Mouse (Mus musculus): ENCODE results near the gene Ano6. TPM values are rescaled to one million over a fixed set of nuclear protein-coding genes. Genes with fewer than 3 reads are reported as not detected.
A peak's percentile ranks its signal among the peaks of the same experiment; 100 is the strongest.

Ano6 gene
- polyA plus RNA-seq, 1 experiment from 2014 or later: 54.4 TPM

GRCm38 (mm10) chr15:96002958-96003601 is 212.4 kb downstream of the Ano6 start:
- 48% methylated on average over 6 of the region's 6 CpGs for WGBS
- no peak overlapping the region for H3K4me2 ChIP-seq (replicated peaks; ENCODE audit: low read depth, low read length)
- peak; percentile 51; the same call in 1 of the 2 replicates for ATAC-seq (ENCODE audit: low FRiP score, low TSS enrichment)
- no peak overlapping the region for H3K9ac ChIP-seq (replicated peaks; ENCODE audit: low read length)
- H3K9me3 ChIP-seq (ENCODE audit: low read length): no peaks in the 10 kb centered on the region
- H3K36me3 ChIP-seq (ENCODE audit: insufficient read depth, low read length): no peaks in the 10 kb centered on the region
- no peaks in the 10 kb centered on the region for H3K27me3 ChIP-seq (ENCODE audit: insufficient read depth, low read length)
- H3K4me1 ChIP-seq (ENCODE audit: insufficient read depth, low read length): peaks cover 6% of the 10 kb centered on the region; the same call in 1 of the 2 replicates
- H3K4me3 ChIP-seq (ENCODE audit: low read length): no peak overlapping the region
- 0 out of 2 replicates have a peak overlapping the region, but pooled peaks have one; percentile 13 for H3K27ac ChIP-seq (ENCODE audit: low read length)

GRCm38 (mm10) chr15:96011640-96012390 is 221.2 kb downstream of the Ano6 start:
- WGBS: 84% methylated on average over 16 of the region's 16 CpGs
- no peak for ATAC-seq (ENCODE audit: low FRiP score, low TSS enrichment)
- no peak overlapping the region for H3K27ac ChIP-seq (ENCODE audit: low read length)

GRCm38 (mm10) chr15:96012391-96012775 is 221.7 kb downstream of the Ano6 start:
- peaks cover 11% of the 10 kb centered on the region for H3K9me3 ChIP-seq (ENCODE audit: low read length)
- H3K36me3 ChIP-seq (ENCODE audit: insufficient read depth, low read length): 0 out of 2 replicates have a peak, but pooled peaks cover 2% of the 10 kb centered on the region
- no peaks in the 10 kb centered on the region for H3K27me3 ChIP-seq (ENCODE audit: insufficient read depth, low read length)
- H3K4me1 ChIP-seq (ENCODE audit: insufficient read depth, low read length): no peaks in the 10 kb centered on the region
- H3K9ac ChIP-seq (replicated peaks; ENCODE audit: low read length): no peak overlapping the region
- H3K4me3 ChIP-seq (ENCODE audit: low read length): no peak overlapping the region
- ATAC-seq (ENCODE audit: low FRiP score, low TSS enrichment): peak; percentile 82
- WGBS: 34% methylated on average over 8 of the region's 8 CpGs
- 0 out of 2 replicates have a peak overlapping the region, but pooled peaks have one; percentile 50 for H3K27ac ChIP-seq (ENCODE audit: low read length)
- H3K4me2 ChIP-seq (replicated peaks; ENCODE audit: low read depth, low read length): no peak overlapping the region

More at GRCm38 (mm10) chr15:96011640-96012390, 221.2 kb downstream of the Ano6 start:
- Histone ChIP-seq H3K4me1 (ENCODE audit: insufficient read depth, low read length) (no peaks in the 10 kb centered on the region), H3K36me3 (ENCODE audit: insufficient read depth, low read length) (0 out of 2 replicates have a peak, but pooled peaks cover 2% of the 10 kb centered on the region), H3K27me3 (ENCODE audit: insufficient read depth, low read length) (no peaks in the 10 kb centered on the region), H3K4me2 (replicated peaks; ENCODE audit: low read depth, low read length) (no peak overlapping the region), H3K9me3 (ENCODE audit: low read length) (peaks cover 7% of the 10 kb centered on the region), H3K9ac (replicated peaks; ENCODE audit: low read length) (no peak overlapping the region), H3K4me3 (ENCODE audit: low read length) (no peak overlapping the region)

- no peak overlapping the region for H3K4me3 ChIP-seq (ENCODE audit: low read length)
- H3K36me3 ChIP-seq (ENCODE audit: insufficient read depth, low read length): 0 out of 2 replicates have a peak, but pooled peaks cover 2% of the 10 kb centered on the region
- H3K9me3 ChIP-seq (ENCODE audit: low read length): peaks cover 11% of the 10 kb centered on the region
- H3K27ac ChIP-seq (ENCODE audit: low read length): no peak overlapping the region
- ATAC-seq (ENCODE audit: low FRiP score, low TSS enrichment): no peak
- H3K9ac ChIP-seq (replicated peaks; ENCODE audit: low read length): no peak overlapping the region
- 85% methylated on average over 4 of the region's 4 CpGs for WGBS
- no peaks in the 10 kb centered on the region for H3K4me1 ChIP-seq (ENCODE audit: insufficient read depth, low read length)
- H3K4me2 ChIP-seq (replicated peaks; ENCODE audit: low read depth, low read length): no peak overlapping the region
- H3K27me3 ChIP-seq (ENCODE audit: insufficient read depth, low read length): no peaks in the 10 kb centered on the region
Measured at GRCm38 (mm10) chr15:96014501-96014900, 223.9 kb downstream of the Ano6 start.

- H3K9ac ChIP-seq (replicated peaks; ENCODE audit: low read length): no peak overlapping the region
- H3K36me3 ChIP-seq (ENCODE audit: insufficient read depth, low read length): 0 out of 2 replicates have a peak, but pooled peaks cover 2% of the 10 kb centered on the region
- no peaks in the 10 kb centered on the region for H3K4me1 ChIP-seq (ENCODE audit: insufficient read depth, low read length)
- no peak overlapping the region for H3K27ac ChIP-seq (ENCODE audit: low read length)
- H3K9me3 ChIP-seq (ENCODE audit: low read length): peaks cover 11% of the 10 kb centered on the region
- WGBS: 86% methylated on average over 3 of the region's 3 CpGs
- no peaks in the 10 kb centered on the region for H3K27me3 ChIP-seq (ENCODE audit: insufficient read depth, low read length)
- no peak overlapping the region for H3K4me2 ChIP-seq (replicated peaks; ENCODE audit: low read depth, low read length)
- H3K4me3 ChIP-seq (ENCODE audit: low read length): no peak overlapping the region
- ATAC-seq (ENCODE audit: low FRiP score, low TSS enrichment): no peak
Measured at GRCm38 (mm10) chr15:96020465-96020864, 229.8 kb downstream of the Ano6 start.

GRCm38 (mm10) chr15:96021506-96021905 is 230.9 kb downstream of the Ano6 start:
- H3K4me3 ChIP-seq (ENCODE audit: low read length): no peak overlapping the region
- H3K9ac ChIP-seq (replicated peaks; ENCODE audit: low read length): no peak overlapping the region
- H3K4me1 ChIP-seq (ENCODE audit: insufficient read depth, low read length): no peaks in the 10 kb centered on the region
- WGBS: 55% methylated on average over 10 of the region's 10 CpGs
- no peaks in the 10 kb centered on the region for H3K27me3 ChIP-seq (ENCODE audit: insufficient read depth, low read length)
- peaks cover 7% of the 10 kb centered on the region; the same call in 1 of the 2 replicates for H3K9me3 ChIP-seq (ENCODE audit: low read length)
- ATAC-seq (ENCODE audit: low FRiP score, low TSS enrichment): no peak
- H3K4me2 ChIP-seq (replicated peaks; ENCODE audit: low read depth, low read length): no peak overlapping the region
- H3K27ac ChIP-seq (ENCODE audit: low read length): no peak overlapping the region
- H3K36me3 ChIP-seq (ENCODE audit: insufficient read depth, low read length): no peaks in the 10 kb centered on the region

Small RNA genes within 50 kb of the gene (microRNA-seq; reads per million reads assigned to microRNA genes)
- not detected for gene Gm25070

Other genes with a start within 250 kb of the Ano6 start
- 0.28 TPM in 1 of 2 replicates, not detected in the other for gene Dbx2, start 134.9 kb upstream of the Ano6 start, polyA plus RNA-seq (2015; fragmentation: Nextera tagmentation; extraction: Ambion mirVana)

Data from kidney, embryonic 16.5 days (tissue).